Mouse (Mus musculus): ENCODE measurements around the gene Gbx2. TPM values are rescaled to one million over a fixed set of nuclear protein-coding genes. Genes with fewer than 3 reads are reported as not detected.

Gbx2 gene
- total RNA-seq, 2 experiments from 2014 or later = 0.22 TPM; not detected in 1

Other genes starting within 250 kb of the Gbx2 start
- gene Asb18, start 83.5 kb upstream of the Gbx2 start, total RNA-seq (2021) = 10 to 100 TPM; 16.9 to 18.1 TPM
- not detected for gene Iqca, start 222.2 kb upstream of the Gbx2 start, total RNA-seq (2021)

All from heart, postnatal 25 days (tissue).